Mouse (Mus musculus) cerebellum, adult 9-11 months (tissue): ENCODE data around the gene Myo18b.

Experiments used
- DNase-seq: peaks from one replicate; pipeline ENCODE4 v3.0.0; 2022

Gene Myo18b

GRCm38 (mm10) chr5:112796086-112796485 lies 100.1 kb downstream of the Myo18b start:
- no peak for DNase-seq

- no peak for DNase-seq
These were observed 104.1 kb downstream of the Myo18b start for GRCm38 (mm10) chr5:112791792-112792780.

- DNase-seq = no peak
These were observed 105.6 kb downstream of the Myo18b start for GRCm38 (mm10) chr5:112790376-112791111.

GRCm38 (mm10) chr5:112788441-112788840 lies 107.7 kb downstream of the Myo18b start:
- DNase-seq = no peak

- DNase-seq = no peak
These were observed 109.4 kb downstream of the Myo18b start for GRCm38 (mm10) chr5:112786788-112787187.

- no peak for DNase-seq
These were observed 110.1 kb downstream of the Myo18b start for GRCm38 (mm10) chr5:112786031-112786430.

- no peak for DNase-seq
These were observed 114.4 kb downstream of the Myo18b start for GRCm38 (mm10) chr5:112781719-112782118.

- peak; percentile 23 for DNase-seq
These were observed 114.9 kb downstream of the Myo18b start for GRCm38 (mm10) chr5:112781231-112781630.

- peak; percentile 57 for DNase-seq
These were observed 115.8 kb downstream of the Myo18b start for GRCm38 (mm10) chr5:112780383-112780782.

GRCm38 (mm10) chr5:112776781-112777405 lies 119.3 kb downstream of the Myo18b start:
- DNase-seq = no peak

- no peak for DNase-seq
These were observed 122.7 kb downstream of the Myo18b start for GRCm38 (mm10) chr5:112773429-112773828.

- DNase-seq = no peak
These were observed 124.7 kb downstream of the Myo18b start for GRCm38 (mm10) chr5:112771376-112771901.

GRCm38 (mm10) chr5:112769721-112770119 lies 126.4 kb downstream of the Myo18b start:
- DNase-seq = no peak

GRCm38 (mm10) chr5:112769020-112769720 lies 127.0 kb downstream of the Myo18b start:
- DNase-seq = no peak

GRCm38 (mm10) chr5:112768556-112768955 lies 127.6 kb downstream of the Myo18b start:
- no peak for DNase-seq

- DNase-seq = no peak
These were observed 134.6 kb downstream of the Myo18b start for GRCm38 (mm10) chr5:112761415-112762075.

- DNase-seq = no peak
These were observed 140.6 kb downstream of the Myo18b start for GRCm38 (mm10) chr5:112755581-112755980.

- no peak for DNase-seq
These were observed 146.5 kb downstream of the Myo18b start for GRCm38 (mm10) chr5:112749634-112750033.

- DNase-seq = no peak
These were observed 148.0 kb downstream of the Myo18b start for GRCm38 (mm10) chr5:112748001-112748719.

GRCm38 (mm10) chr5:112747306-112747930 lies 148.7 kb downstream of the Myo18b start:
- DNase-seq = no peak

GRCm38 (mm10) chr5:112745176-112745575 lies 151.0 kb downstream of the Myo18b start:
- DNase-seq = peak; percentile 22
